Mouse (Mus musculus) lung, postnatal 0 days (tissue): ENCODE results near the gene Hspa1l.

ENCODE experiments used
- CTCF ChIP-seq: IDR thresholded peaks from 2 replicates; pipeline ENCODE4 v1.5.1; 2016; ENCODE audit warnings: antibody characterized with exemption, mild to moderate bottlenecking
- EP300 ChIP-seq: IDR thresholded peaks from 2 replicates; pipeline ENCODE4 v1.6.1; 2016; ENCODE audit warnings: antibody characterized with exemption, mild to moderate bottlenecking, control low read depth

DNA sequence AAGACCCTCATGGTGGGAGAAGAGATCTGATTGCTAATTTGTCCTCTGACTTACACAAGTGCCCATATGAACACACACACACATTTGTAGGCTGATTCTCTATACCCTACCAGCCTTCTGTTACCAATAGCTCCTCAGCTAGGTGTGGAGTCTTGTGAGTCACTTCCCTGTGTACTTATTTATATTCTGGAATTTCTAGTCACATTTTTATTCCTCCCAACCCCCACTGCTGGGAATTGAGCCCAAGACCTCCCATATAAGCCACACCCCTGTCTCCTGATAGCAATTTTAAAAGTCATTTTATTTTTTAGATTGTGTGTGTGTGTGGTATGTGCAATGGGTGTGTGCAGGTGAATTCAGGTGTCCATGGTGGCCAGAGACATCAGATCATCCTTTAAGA is 28.1 kb upstream of the Hspa1l start:
- TF ChIP-seq CTCF (no peak), EP300 (no peak)
